Mouse (Mus musculus) right cerebral cortex, postnatal 4 days (tissue): ENCODE data around the gene Cip2a.

Experiments
- DNase-seq: peaks from one replicate; pipeline ENCODE4 v3.0.0-alpha.2; 2022

Gene Cip2a

GRCm38 (mm10) chr16:48993559-48994342 lies at the start of gene Cip2a, which contains the start of gene Dzip3:
Gene Cip2a, plus strand, starts transcription at chr16:48994185.
Gene Dzip3, minus strand, starts transcription at chr16:48994165.
- DNase-seq, result peak; percentile 93

GRCm38 (mm10) chr16:48972996-48973395 lies 21.0 kb upstream of the Cip2a start:
- no peak for DNase-seq

- DNase-seq, result no peak
Observed at GRCm38 (mm10) chr16:48973548-48973947, 20.4 kb upstream of the Cip2a start.

- no peak for DNase-seq
Observed at GRCm38 (mm10) chr16:48979965-48980364, 14.0 kb upstream of the Cip2a start.

- DNase-seq, result no peak
Observed at GRCm38 (mm10) chr16:48985034-48985627, 8.9 kb upstream of the Cip2a start.

GRCm38 (mm10) chr16:48989700-48990099 lies 4.3 kb upstream of the Cip2a start:
- DNase-seq, result no peak

- DNase-seq, result no peak
Observed at GRCm38 (mm10) chr16:48992437-48993230, 1.4 kb upstream of the Cip2a start.

GRCm38 (mm10) chr16:48993231-48993558 lies 790 bp upstream of the Cip2a start:
- no peak for DNase-seq

GRCm38 (mm10) chr16:48994343-48994693 lies 333 bp downstream of the Cip2a start:
- no peak for DNase-seq

GRCm38 (mm10) chr16:49004151-49004550 lies 10.2 kb downstream of the Cip2a start:
- DNase-seq, result no peak

GRCm38 (mm10) chr16:49016620-49017332 lies 22.8 kb downstream of the Cip2a start:
- DNase-seq, result no peak

GRCm38 (mm10) chr16:49035852-49036251 lies 41.9 kb downstream of the Cip2a start:
- no peak for DNase-seq

- DNase-seq, result no peak
Observed at GRCm38 (mm10) chr16:49037771-49038170, 43.8 kb downstream of the Cip2a start.

- no peak for DNase-seq
Observed at GRCm38 (mm10) chr16:49040554-49041221, 46.7 kb downstream of the Cip2a start.

- DNase-seq, result no peak
Observed at GRCm38 (mm10) chr16:49049214-49049613, 55.2 kb downstream of the Cip2a start.

- DNase-seq, result no peak
Observed at GRCm38 (mm10) chr16:49057186-49057585, 63.2 kb downstream of the Cip2a start, which contains the start of gene Myh15. Gene Myh15, plus strand, starts transcription at chr16:49057486.
